Mouse (Mus musculus): ENCODE measurements around the gene Eef1akmt3.
A peak's percentile ranks its signal among the peaks of the same experiment; 100 is the strongest.

The Eef1akmt3 gene

DNA sequence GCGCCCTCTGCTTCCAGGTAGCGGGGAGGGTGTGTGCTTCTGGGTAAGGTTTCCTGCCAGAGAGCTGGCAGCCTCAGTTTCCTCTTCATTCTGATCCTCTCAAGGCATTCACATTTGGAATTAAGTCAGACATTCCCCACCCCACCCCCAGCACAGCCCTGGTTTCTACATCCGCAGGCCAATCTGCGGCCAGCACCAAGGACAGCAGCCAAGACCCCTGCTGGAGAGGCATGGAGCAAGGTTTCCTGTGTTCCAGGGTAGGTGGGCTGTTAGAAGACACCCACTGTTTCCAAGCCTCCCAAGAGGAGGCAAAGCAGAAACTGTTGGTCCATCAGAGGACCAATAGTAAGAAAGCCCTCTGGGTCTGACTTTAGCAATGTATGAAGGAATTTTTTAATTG, 13.3 kb upstream of the Eef1akmt3 start:
- DNase-seq (ENCODE audit: low spot score in 2 of 2) = no peak

- no peak for DNase-seq (ENCODE audit: low spot score in 2 of 2)
These were observed 8.8 kb upstream of the Eef1akmt3 start for GRCm38 (mm10) chr10:127050119-127050474.

GRCm38 (mm10) chr10:127049395-127050118, 8.2 kb upstream of the Eef1akmt3 start:
- DNase-seq (ENCODE audit: low spot score in 2 of 2) = no peak

DNA sequence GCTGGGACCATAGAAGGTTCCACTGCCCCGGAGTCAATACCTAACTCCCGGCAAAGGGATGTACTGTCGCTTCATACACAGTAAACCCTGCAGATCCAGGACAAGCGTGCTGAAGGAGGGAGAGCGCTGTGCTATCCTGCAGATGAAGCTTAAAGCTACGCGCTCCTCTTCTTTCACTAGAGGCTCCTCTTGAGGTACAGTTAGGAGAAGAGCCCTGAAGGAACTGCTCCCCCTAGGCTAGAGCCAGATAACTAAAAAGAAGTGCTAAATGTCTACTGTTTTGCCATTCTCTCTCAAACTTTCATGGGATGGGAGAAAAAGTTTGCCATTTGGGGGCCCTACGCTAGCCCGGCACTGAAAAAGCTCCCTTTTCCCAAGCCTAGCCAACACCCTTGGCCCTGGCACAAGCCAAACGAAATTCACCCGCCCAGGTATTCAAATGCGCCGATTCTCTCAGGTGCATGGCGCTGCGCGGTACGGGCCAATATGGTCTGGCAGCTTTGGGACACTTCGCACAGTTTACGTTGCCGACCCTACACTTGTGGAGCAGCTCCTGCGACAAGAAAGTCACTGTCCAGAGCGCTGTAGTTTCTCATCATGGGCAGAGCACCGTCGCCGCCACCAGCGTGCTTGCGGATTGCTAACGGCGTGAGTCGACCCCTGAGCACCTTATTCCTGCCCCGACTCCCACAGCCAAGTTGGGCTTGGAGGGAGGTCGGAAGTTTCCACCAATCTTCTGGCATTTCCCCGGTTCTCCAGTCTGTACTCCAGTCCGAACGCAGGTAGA, 7.5 kb upstream of the Eef1akmt3 start:
- no peak for DNase-seq (ENCODE audit: low spot score in 2 of 2)

GRCm38 (mm10) chr10:127047954-127048353, 6.6 kb upstream of the Eef1akmt3 start, which contains the start of gene Cyp27b1:
Gene Cyp27b1, plus strand, starts transcription at chr10:127048250.
- no peak for DNase-seq (ENCODE audit: low spot score in 2 of 2)

GRCm38 (mm10) chr10:127043187-127043586, 1.9 kb upstream of the Eef1akmt3 start:
- no peak for DNase-seq (ENCODE audit: low spot score in 2 of 2)

- no peak for DNase-seq (ENCODE audit: low spot score in 2 of 2)
These were observed 1.3 kb upstream of the Eef1akmt3 start for GRCm38 (mm10) chr10:127042468-127043115.

DNA sequence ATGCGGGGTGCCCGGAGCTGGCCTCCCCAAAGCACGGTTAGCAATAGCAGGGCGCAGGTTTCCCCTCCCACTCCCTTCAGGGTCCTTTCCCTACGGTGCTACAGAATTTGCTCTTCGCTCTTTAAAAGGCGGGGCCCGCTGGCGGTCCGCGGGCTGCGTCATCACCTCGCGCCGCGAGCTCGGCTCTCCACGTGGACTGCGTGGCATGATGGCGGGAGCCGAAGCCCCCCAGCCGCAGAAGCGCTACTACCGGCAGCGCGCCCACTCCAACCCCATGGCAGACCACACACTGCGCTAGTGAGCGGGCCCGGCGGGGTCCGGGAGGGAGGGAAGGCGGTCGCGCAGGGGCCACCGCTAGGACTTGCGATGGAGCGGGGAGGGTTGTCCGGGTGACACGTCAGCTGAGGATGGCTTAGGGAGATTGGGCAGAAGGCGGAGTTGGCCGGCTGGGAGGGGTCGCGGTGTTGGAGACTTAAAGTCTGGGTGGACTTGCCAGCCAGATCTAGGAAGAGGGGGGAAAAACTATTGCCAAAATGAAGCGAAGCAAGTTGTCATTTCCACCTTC, 543 bp upstream of the Eef1akmt3 start:
- DNase-seq (ENCODE audit: low spot score in 2 of 2) = peak; percentile 82 to 83

- DNase-seq (ENCODE audit: low spot score in 2 of 2) = no peak
These were observed 621 bp downstream of the Eef1akmt3 start for GRCm38 (mm10) chr10:127040569-127041214.

- DNase-seq (ENCODE audit: low spot score in 2 of 2) = no peak
These were observed 3.7 kb downstream of the Eef1akmt3 start for GRCm38 (mm10) chr10:127037641-127038040.

DNA sequence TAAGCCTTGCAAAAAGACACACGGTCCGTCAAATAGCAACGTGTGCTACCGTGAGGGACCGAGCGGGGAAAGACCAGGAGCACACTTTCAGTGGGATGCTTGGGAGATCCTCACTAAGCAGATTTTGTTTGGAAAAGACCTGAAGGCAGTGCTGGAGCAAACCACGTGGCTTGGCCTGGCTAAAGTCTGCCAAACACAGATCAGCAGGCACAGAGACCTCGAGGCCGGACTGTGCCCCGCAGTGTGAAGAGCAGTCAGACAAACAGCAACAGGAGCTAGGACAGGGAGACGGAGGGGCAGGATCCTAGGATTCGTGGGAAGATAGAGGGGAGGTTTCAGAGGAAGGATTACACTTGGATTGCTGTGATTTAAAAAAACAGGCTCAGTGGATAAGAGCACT, 5.0 kb downstream of the Eef1akmt3 start:
- DNase-seq (ENCODE audit: low spot score in 2 of 2) = no peak

- DNase-seq (ENCODE audit: low spot score in 2 of 2) = no peak
These were observed 8.0 kb downstream of the Eef1akmt3 start for GRCm38 (mm10) chr10:127033301-127033741.

GRCm38 (mm10) chr10:127030336-127031296, 10.7 kb downstream of the Eef1akmt3 start, which contains the start of gene Tsfm:
Gene Tsfm, minus strand, starts transcription at chr10:127030840.
- DNase-seq (ENCODE audit: low spot score in 2 of 2) = peak; percentile 87 to 92

GRCm38 (mm10) chr10:127018422-127018821, 22.9 kb downstream of the Eef1akmt3 start:
- no peak for DNase-seq (ENCODE audit: low spot score in 2 of 2)

DNA sequence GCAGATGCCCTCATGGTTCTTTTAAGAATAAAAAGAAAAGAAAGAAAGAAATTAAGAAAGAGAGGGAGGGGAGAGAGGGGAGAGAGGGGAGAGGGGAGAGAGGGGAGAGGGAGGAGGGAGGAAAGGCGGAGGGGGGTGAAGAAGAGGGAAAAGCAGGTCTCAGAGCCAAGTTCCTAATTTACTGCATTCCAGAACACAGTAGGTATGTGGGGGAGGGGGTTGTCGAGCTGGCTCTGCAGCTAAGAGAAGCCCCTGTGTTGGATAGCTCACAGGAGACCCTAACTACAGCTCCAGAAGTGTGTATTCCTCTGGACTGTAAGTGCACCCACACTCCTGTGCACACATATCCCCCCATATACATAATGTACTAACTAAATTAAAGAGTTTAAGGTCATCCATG, 24.2 kb downstream of the Eef1akmt3 start:
- no peak for DNase-seq (ENCODE audit: low spot score in 2 of 2)

DNA sequence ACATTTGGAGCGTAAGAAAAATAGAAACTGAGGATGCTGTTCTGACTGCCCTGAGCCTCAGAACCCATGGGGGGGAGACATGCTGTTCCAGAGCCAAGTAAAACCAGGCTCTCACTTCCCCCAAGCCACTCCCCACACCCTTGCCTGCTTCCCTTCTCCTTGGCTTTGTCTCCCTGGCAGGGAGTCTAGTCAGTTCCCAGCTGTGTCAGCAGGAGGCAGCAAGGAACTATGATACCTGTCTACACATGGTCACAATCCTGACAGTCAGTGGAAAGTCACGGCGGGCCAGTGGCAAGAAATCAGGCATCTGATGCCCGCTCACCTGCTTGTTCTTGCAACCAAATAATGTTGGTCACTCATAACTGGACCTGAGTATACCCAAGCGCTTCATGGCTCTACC, 24.8 kb downstream of the Eef1akmt3 start:
- no peak for DNase-seq (ENCODE audit: low spot score in 2 of 2)

- DNase-seq (ENCODE audit: low spot score in 2 of 2) = no peak
These were observed 37.5 kb downstream of the Eef1akmt3 start for GRCm38 (mm10) chr10:127003806-127004205.

DNA sequence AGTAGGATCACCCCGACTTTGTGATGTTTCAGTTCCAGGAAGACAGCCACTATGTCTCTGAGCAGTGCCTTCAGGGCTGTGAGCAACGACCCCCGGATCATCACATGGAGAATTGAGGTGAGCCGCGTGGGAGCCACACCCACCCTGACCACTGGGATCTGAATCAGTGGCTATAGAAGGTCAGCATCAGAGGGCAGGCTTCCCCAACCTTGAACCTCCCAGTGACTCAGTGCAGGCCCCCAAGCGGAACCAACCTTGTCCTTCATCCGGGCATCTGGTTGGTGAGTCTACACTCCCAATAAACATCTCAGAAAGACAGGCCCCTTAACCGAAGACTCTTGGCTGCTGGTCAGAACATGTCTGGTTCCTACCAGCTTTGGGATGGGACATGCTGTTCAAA, 38.0 kb downstream of the Eef1akmt3 start:
- no peak for DNase-seq (ENCODE audit: low spot score in 2 of 2)

GRCm38 (mm10) chr10:127002765-127003164, 38.5 kb downstream of the Eef1akmt3 start:
- DNase-seq (ENCODE audit: low spot score in 2 of 2) = no peak

DNA sequence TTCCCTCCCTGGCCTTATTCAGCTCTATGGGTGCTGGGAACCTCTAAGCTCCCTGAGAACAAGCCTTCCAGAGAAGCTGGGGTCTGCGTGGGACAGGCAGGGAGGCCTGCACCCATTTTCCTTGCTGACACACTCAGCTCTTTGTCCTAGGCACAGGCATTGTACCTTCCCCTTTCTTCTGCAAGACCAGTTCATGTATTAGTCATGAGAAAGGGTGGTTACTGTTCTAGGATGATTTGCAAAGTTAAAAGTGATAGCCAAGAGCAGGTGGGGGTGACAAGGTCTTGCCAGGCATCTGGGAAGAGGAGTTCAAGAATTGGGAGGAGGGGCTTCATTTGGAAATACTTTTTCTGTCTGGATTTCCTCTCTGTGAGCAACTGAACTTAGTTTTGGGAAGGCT, 39.3 kb downstream of the Eef1akmt3 start:
- DNase-seq (ENCODE audit: low spot score in 2 of 2) = no peak
